15 mouse cellular contexts compared by ENCODE assay signal in the genomic region with DNA sequence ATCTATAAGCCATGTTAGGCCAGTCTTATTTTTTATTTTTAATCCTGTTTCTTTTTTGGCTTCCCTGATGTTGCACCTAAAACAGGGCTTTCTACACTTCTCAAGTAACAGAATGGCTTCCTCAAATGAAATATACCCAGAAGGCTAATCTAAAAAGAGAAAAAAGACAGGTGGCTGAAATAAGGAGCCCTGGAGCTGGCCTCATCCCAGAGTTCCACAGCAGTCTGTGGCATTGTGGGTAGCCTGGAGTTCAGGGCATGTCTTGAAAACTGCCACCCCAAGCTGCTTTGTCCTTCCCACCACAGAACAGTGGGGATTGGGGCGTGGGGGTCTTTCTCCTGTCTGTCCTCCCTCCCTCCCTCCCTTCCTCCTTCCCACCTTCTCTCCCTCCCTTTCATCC. TPM values are rescaled to one million over a fixed set of nuclear protein-coding genes. Genes with fewer than 3 reads are reported as not detected.
DNase-seq lines count a peak whose midpoint lies in the region; ATAC-seq and TF ChIP-seq lines count a peak whose summit lies in the region.
"Had no signal": no experiment of that assay in that cellular context is flagged by ENCODE, and none has a peak within 500 bp of the region (broad histone marks: within the 10 kb centered on the region; RNA-seq: fewer than 3 reads in every experiment).

No protein-coding gene starts in this region.

- WGBS in lung, postnatal 0 days: 82% methylated on average over 1 of the region's 1 CpGs

- no peak overlapping the region for H3K4me3 ChIP-seq in lung, postnatal 0 days (ENCODE audit: low read depth, low read length)
- H3K4me3 ChIP-seq: heart, embryonic 15.5 days; lung, embryonic 15.5 days; midbrain, embryonic 10.5 days had no signal

- no peaks in the 10 kb centered on the region for H3K9me3 ChIP-seq in lung, postnatal 0 days (ENCODE audit: low read length)
- H3K9me3 ChIP-seq: heart, embryonic 15.5 days; lung, embryonic 15.5 days; midbrain, embryonic 10.5 days had no signal

- no peaks in the 10 kb centered on the region for H3K4me1 ChIP-seq in lung, postnatal 0 days (ENCODE audit: insufficient read depth, low read depth, low read length)
- H3K4me1 ChIP-seq: heart, embryonic 15.5 days; lung, embryonic 15.5 days; midbrain, embryonic 10.5 days had no signal

- no peak overlapping the region for H3K9ac ChIP-seq in lung, postnatal 0 days (replicated peaks; ENCODE audit: low read depth)
- H3K9ac ChIP-seq: heart, embryonic 15.5 days; liver, embryonic 14.5 days; lung, embryonic 15.5 days had no signal

- H3K36me3 ChIP-seq in lung, postnatal 0 days (ENCODE audit: insufficient read depth, low read length): no peaks in the 10 kb centered on the region
- H3K36me3 ChIP-seq: lung, embryonic 15.5 days had no signal

- peak; percentile 68 for ATAC-seq in frontal cortex, adult (ENCODE audit: low TSS enrichment)
- no peak for ATAC-seq in lung, postnatal 0 days
- ATAC-seq: hindbrain, postnatal 0 days; intestine, postnatal 0 days had no signal

- no peak for TF ChIP-seq EP300 in lung, postnatal 0 days (IDR thresholded peaks at IDR 0.05)

- no peak for TF ChIP-seq CTCF in brain, embryonic 14.5 days (IDR thresholded peaks at IDR 0.05; ENCODE audit: borderline replicate concordance, extremely low read depth, insufficient read depth, insufficient read length)
- TF ChIP-seq CTCF in lung, postnatal 0 days (IDR thresholded peaks at IDR 0.05): no peak

- no peak for DNase-seq in frontal cortex, postnatal 10 days (ENCODE audit: low spot score in 2 of 2)
- peak; percentile 20 for DNase-seq in brain, embryonic 14.5 days (ENCODE audit: low read depth)
- DNase-seq in cerebellum, adult 18-20 months: peak; percentile 38 to 43
- peak; percentile 48 to 62 for DNase-seq in cerebellum, postnatal 25 days
- no peak for DNase-seq in lung, postnatal 0 days (ENCODE audit: low spot score)
- DNase-seq in c-Kit-positive CD71-positive TER-119-positive erythroid progenitor cells, embryonic 14.5 days (ENCODE audit: low spot score): no peak
- DNase-seq: gastrocnemius, postnatal 14 days had no signal

- no peak overlapping the region for H3K27ac ChIP-seq in lung, postnatal 0 days (ENCODE audit: low read length)
- H3K27ac ChIP-seq: heart, embryonic 15.5 days; hindbrain, postnatal 0 days; liver, embryonic 14.5 days; lung, embryonic 15.5 days; macrophage; midbrain, embryonic 10.5 days had no signal

- TF ChIP-seq POLR2A in brain, embryonic 14.5 days (IDR thresholded peaks at IDR 0.05; ENCODE audit: borderline replicate concordance, extremely low read depth, insufficient read depth, insufficient read length, poor library complexity, severe bottlenecking): no peak

- H3K4me2 ChIP-seq in lung, postnatal 0 days (replicated peaks; ENCODE audit: low read depth, low read length): no peak overlapping the region
- H3K4me2 ChIP-seq: heart, embryonic 15.5 days; lung, embryonic 15.5 days had no signal

- no peaks in the 10 kb centered on the region for H3K27me3 ChIP-seq in lung, postnatal 0 days (replicated peaks; ENCODE audit: insufficient read depth, low read length)
- H3K27me3 ChIP-seq: heart, embryonic 15.5 days; lung, embryonic 15.5 days had no signal

RNA-seq across cellular contexts. Expression of a gene that starts 22.4 kb away (rescaled TPM):
- 14.5 and 16.0 TPM in 2 replicates for polyA plus RNA-seq in brain, embryonic 14.5 days (2012; rRNA removed)
- polyA plus RNA-seq in lung, postnatal 0 days (2015; fragmentation: Nextera tagmentation; extraction: Ambion mirVana): 8.8 and 12.2 TPM in 2 replicates

Comparison
In these comparisons a context has a peak if more than half of its experiments do, and no peak if none do; other contexts are left out.
1. DNase-seq: peak in brain, embryonic 14.5 days (single experiment), cerebellum, adult 18-20 months (2 of 2) and cerebellum, postnatal 25 days (2 of 2); none in frontal cortex, postnatal 10 days (0 of 2), lung, postnatal 0 days (single experiment) and c-Kit-positive CD71-positive TER-119-positive erythroid progenitor cells, embryonic 14.5 days (single experiment).